Mouse (Mus musculus): ENCODE results near the gene 4930502E18Rik. TPM values are rescaled to one million over a fixed set of nuclear protein-coding genes. Genes with fewer than 3 reads are reported as not detected.

Gene 4930502E18Rik
- total and polyA plus RNA-seq, 3 experiments: not detected

GRCm38 (mm10) chrX:53702673-53703072, 22.0 kb upstream of the 4930502E18Rik start:
- H3K9me3 ChIP-seq (replicated peaks; ENCODE audit: insufficient read depth, low read length): no peaks in the 10 kb centered on the region
- no peak for DNase-seq (ENCODE audit: low read depth, low spot score)
- H3K27me3 ChIP-seq (ENCODE audit: control insufficient read depth in 1 of 2, insufficient read depth in 2 of 2, low read length in 2 of 2): no peaks in the 10 kb centered on the region
- no peaks in the 10 kb centered on the region for H3K36me3 ChIP-seq (ENCODE audit: control insufficient read depth in 1 of 2, insufficient read depth in 2 of 2, low read length in 2 of 2)
- H3K4me3 ChIP-seq (ENCODE audit: control insufficient read depth in 1 of 2, insufficient read depth in 1 of 2, low read depth in 2 of 2, low read length in 2 of 2): no peak overlapping the region
- H3K27ac ChIP-seq (ENCODE audit: control insufficient read depth, low read depth, low read length): no peak overlapping the region
- H3K79me2 ChIP-seq (ENCODE audit: control insufficient read depth, insufficient read depth, low read length, poor library complexity): no peaks in the 10 kb centered on the region
- no peak for TF ChIP-seq ZMIZ1 (IDR thresholded peaks at IDR 0.05; ENCODE audit: low read depth, low read length)
- no peak for TF ChIP-seq GATA1 (IDR thresholded peaks at IDR 0.05; ENCODE audit: low read depth, low read length)
- no peak for TF ChIP-seq MYB (IDR thresholded peaks at IDR 0.05; ENCODE audit: low read depth, low read length)
- TF ChIP-seq NELFE (IDR thresholded peaks at IDR 0.05; ENCODE audit: low read depth, low read length): no peak
- no peaks in the 10 kb centered on the region for H3K4me1 ChIP-seq (ENCODE audit: control insufficient read depth in 1 of 2, insufficient read depth in 2 of 2, low read length in 2 of 2)
- no peak overlapping the region for H3K9ac ChIP-seq (ENCODE audit: control insufficient read depth, low read depth, low read length, poor library complexity, severe bottlenecking)

- H3K27ac ChIP-seq (ENCODE audit: control insufficient read depth, low read depth, low read length): no peak overlapping the region
- H3K79me2 ChIP-seq (ENCODE audit: control insufficient read depth, insufficient read depth, low read length, poor library complexity): no peaks in the 10 kb centered on the region
- no peak overlapping the region for H3K4me3 ChIP-seq (ENCODE audit: control insufficient read depth in 1 of 2, insufficient read depth in 1 of 2, low read depth in 2 of 2, low read length in 2 of 2)
- no peaks in the 10 kb centered on the region for H3K27me3 ChIP-seq (ENCODE audit: control insufficient read depth in 1 of 2, insufficient read depth in 2 of 2, low read length in 2 of 2)
- TF ChIP-seq RCOR1 (IDR thresholded peaks at IDR 0.05; ENCODE audit: low read depth, low read length) (no peak), BHLHE40 (IDR thresholded peaks at IDR 0.05; ENCODE audit: borderline replicate concordance, low read depth, low read length) (no peak), UBTF (IDR thresholded peaks at IDR 0.05; ENCODE audit: borderline replicate concordance, insufficient read depth, low read depth, low read length) (no peak)
- no peak for DNase-seq (ENCODE audit: low read depth, low spot score)
- H3K9ac ChIP-seq (ENCODE audit: control insufficient read depth, low read depth, low read length, poor library complexity, severe bottlenecking): no peak overlapping the region
- H3K36me3 ChIP-seq (ENCODE audit: control insufficient read depth in 1 of 2, insufficient read depth in 2 of 2, low read length in 2 of 2): no peaks in the 10 kb centered on the region
- H3K9me3 ChIP-seq (replicated peaks; ENCODE audit: insufficient read depth, low read length): no peaks in the 10 kb centered on the region
- H3K4me1 ChIP-seq (ENCODE audit: control insufficient read depth in 1 of 2, insufficient read depth in 2 of 2, low read length in 2 of 2): no peaks in the 10 kb centered on the region
Observed at GRCm38 (mm10) chrX:53715942-53716322, 8.7 kb upstream of the 4930502E18Rik start.

DNA sequence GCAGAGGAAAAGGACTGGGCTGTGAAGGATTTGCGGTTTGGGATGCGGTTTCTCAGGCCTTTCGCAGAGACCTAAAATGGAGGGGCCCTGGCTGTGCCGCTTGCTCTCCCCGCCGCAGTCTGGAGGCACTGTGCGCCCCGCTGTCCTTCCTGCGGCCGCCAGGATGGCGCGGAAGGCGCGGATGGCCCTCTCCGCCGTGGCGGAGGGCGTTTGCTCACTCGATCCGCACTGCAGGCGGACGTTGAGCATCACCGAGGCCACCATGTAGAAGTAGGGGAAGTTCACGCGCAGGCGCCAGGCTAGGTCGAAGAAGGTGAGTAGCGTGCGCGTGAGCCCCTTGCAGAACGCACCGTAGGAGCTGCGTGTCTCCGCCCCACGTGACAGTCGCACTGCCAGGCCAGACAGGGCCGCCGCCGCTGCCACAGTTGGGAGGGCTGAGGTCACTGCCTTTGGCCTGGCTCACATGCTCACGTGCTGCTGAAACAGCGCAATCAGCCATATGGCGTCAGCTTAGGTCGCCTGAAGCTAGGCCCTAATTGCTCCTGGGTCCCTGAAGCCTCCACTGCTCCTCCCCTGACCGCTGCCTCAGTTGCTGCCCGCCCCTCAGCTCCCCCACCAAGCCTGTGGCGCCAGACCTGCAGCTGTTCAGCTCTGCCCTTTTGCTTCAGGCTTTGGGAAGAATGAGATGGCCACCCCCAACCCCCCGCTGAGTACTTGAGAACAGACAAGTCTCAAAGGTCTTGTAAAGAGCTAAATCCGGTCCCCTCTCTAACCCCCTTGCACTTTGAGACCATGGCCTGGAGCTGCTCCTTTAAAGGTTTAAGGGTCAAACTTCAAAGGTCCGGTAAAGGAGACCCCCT, 8.1 kb upstream of the 4930502E18Rik start:
- Histone ChIP-seq H3K9me3 (replicated peaks; ENCODE audit: insufficient read depth, low read length) (no peaks in the 10 kb centered on the region), H3K4me1 (ENCODE audit: control insufficient read depth in 1 of 2, insufficient read depth in 2 of 2, low read length in 2 of 2) (no peaks in the 10 kb centered on the region), H3K4me3 (ENCODE audit: control insufficient read depth in 1 of 2, insufficient read depth in 1 of 2, low read depth in 2 of 2, low read length in 2 of 2) (no peak overlapping the region), H3K9ac (ENCODE audit: control insufficient read depth, low read depth, low read length, poor library complexity, severe bottlenecking) (no peak overlapping the region), H3K27ac (ENCODE audit: control insufficient read depth, low read depth, low read length) (no peak overlapping the region), H3K27me3 (ENCODE audit: control insufficient read depth in 1 of 2, insufficient read depth in 2 of 2, low read length in 2 of 2) (no peaks in the 10 kb centered on the region), H3K36me3 (ENCODE audit: control insufficient read depth in 1 of 2, insufficient read depth in 2 of 2, low read length in 2 of 2) (no peaks in the 10 kb centered on the region), H3K79me2 (ENCODE audit: control insufficient read depth, insufficient read depth, low read length, poor library complexity) (no peaks in the 10 kb centered on the region)
- no peak for DNase-seq (ENCODE audit: low read depth, low spot score)
- TF ChIP-seq USF1 (IDR thresholded peaks at IDR 0.05; ENCODE audit: low read depth, low read length) (no peak), TBP (IDR thresholded peaks at IDR 0.05; ENCODE audit: low read depth, low read length) (no peak), POLR2AphosphoS2 (IDR thresholded peaks at IDR 0.05; ENCODE audit: low read length) (no peak), CTCF (IDR thresholded peaks at IDR 0.05 in 2 of 3, conservative IDR thresholded peaks at IDR 0.05 in 1 of 3; ENCODE audit: control insufficient read depth in 1 of 3, insufficient read depth in 1 of 3, low read depth in 2 of 3, low read length in 3 of 3, poor library complexity in 1 of 3, severe bottlenecking in 1 of 3) (no peak), BHLHE40 (IDR thresholded peaks at IDR 0.05; ENCODE audit: borderline replicate concordance, low read depth, low read length) (no peak), RAD21 (IDR thresholded peaks at IDR 0.05; ENCODE audit: low read depth, low read length) (no peak), KAT2A (conservative IDR thresholded peaks at IDR 0.05; ENCODE audit: low read depth, low read length) (no peak), UBTF (IDR thresholded peaks at IDR 0.05; ENCODE audit: borderline replicate concordance, insufficient read depth, low read depth, low read length) (no peak), ZMIZ1 (IDR thresholded peaks at IDR 0.05; ENCODE audit: low read depth, low read length) (no peak), RCOR1 (IDR thresholded peaks at IDR 0.05; ENCODE audit: low read depth, low read length) (no peak), ELF1 (IDR thresholded peaks at IDR 0.05; ENCODE audit: low read depth, low read length) (no peak)
